Mouse (Mus musculus) lung, postnatal 0 days (tissue): Measurements from ENCODE around the gene 8030474K03Rik. TPM values are rescaled to one million over a fixed set of nuclear protein-coding genes. Genes with fewer than 3 reads are reported as not detected.

Experiments
- ATAC-seq: fragments of 200-750 bp; cut with Nextera tagmentation; 2 replicates; pipeline ENCODE4 v1.8.0; 2017; ENCODE audit warnings: moderate library complexity
- DNase-seq: peaks from one replicate; pipeline ENCODE4 v3.0.0-alpha.2; 2016; ENCODE audit warnings: low spot score
- H3K27ac ChIP-seq: fragments of 300-500 bp; sonication (generic); 2 replicates; pipeline ENCODE4 v1.5.1; 2014; ENCODE audit warnings: antibody characterized with exemption, mild to moderate bottlenecking, low read length, mixed read lengths
- H3K27me3 ChIP-seq: fragments of 300-500 bp; sonication (generic); replicated peaks from 2 replicates; pipeline ENCODE4 v1.6.1; 2014; ENCODE audit warnings: low read length, mixed read lengths; ENCODE audit not compliant: insufficient read depth
- H3K36me3 ChIP-seq: fragments of 300-500 bp; sonication (generic); 2 replicates; pipeline ENCODE4 v1.6.1; 2014; ENCODE audit warnings: low read length, mixed read lengths; ENCODE audit not compliant: insufficient read depth
- H3K4me1 ChIP-seq: fragments of 300-500 bp; sonication (generic); 2 replicates; pipeline ENCODE4 v1.6.1; 2014; ENCODE audit warnings: antibody characterized with exemption, low read depth, low read length, mixed read lengths; ENCODE audit not compliant: insufficient read depth
- H3K4me2 ChIP-seq: fragments of 300-500 bp; sonication (generic); replicated peaks from 2 replicates; pipeline ENCODE4 v1.6.1; 2014; ENCODE audit warnings: low read depth, mild to moderate bottlenecking, low read length, moderate library complexity, mixed read lengths
- H3K4me3 ChIP-seq: fragments of 300-500 bp; sonication (generic); 2 replicates; pipeline ENCODE4 v1.5.1; 2014; ENCODE audit warnings: low read depth, low read length
- H3K9ac ChIP-seq: fragments of 300-500 bp; sonication (generic); replicated peaks from 2 replicates; pipeline ENCODE4 v1.6.1; 2014; ENCODE audit warnings: low read depth, mild to moderate bottlenecking
- H3K9me3 ChIP-seq: fragments of 300-500 bp; sonication (generic); 2 replicates; pipeline ENCODE4 v1.6.1; 2016; ENCODE audit warnings: low read length, mixed read lengths
- CTCF ChIP-seq: IDR thresholded peaks from 2 replicates; pipeline ENCODE4 v1.5.1; 2016; ENCODE audit warnings: antibody characterized with exemption, mild to moderate bottlenecking
- WGBS: fragments of 180-500 bp; shearing (Covaris S2); extraction: QIAGEN DNeasy Blood & Tissue Kit; methylation state at CpG from one replicate; pipeline ENCODE4 v1.1.7; 2014; 5-methylcytosine and 5-hydroxymethylcytosine counted together
- polyA plus RNA-seq: library from polyadenylated mRNA; unstranded; fragments of >200 nt; fragmentation: Nextera tagmentation; extraction: Ambion mirVana; gene quantifications from 2 replicates; pipeline ENCODE4 v1.2.1, GENCODE M21; 2015

8030474K03Rik gene
- polyA plus RNA-seq, 1 experiment from 2014 or later, result not detected

DNA sequence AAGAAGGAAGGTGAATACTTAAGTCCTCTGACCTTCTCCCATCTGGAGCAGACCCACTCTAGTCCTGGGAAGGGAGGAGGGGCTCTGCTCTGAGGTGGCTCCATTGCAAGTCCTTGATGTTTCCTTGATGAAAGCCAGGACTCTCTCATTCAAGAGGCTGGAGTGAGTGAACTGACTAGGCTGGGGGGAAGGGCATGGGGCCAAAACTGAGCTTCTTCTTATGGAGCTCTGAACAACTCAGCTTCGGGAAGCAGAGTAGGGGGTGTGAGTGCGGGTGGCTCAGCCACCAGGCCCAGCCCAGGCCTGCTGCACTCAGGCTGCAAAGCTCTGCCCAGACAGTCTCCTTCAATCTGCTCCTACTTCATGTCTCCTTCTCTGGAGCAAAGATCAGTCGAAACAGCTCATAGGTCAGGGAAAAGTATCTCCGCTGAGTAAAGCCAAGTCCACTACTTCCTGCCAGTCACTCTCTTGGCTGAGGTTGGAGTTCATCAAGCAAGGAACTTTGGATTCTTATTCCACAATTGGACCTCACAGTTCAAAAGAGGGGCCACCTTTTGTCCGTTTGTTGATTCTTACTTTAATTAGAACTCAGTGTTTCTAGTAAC is 52.8 kb downstream of the 8030474K03Rik start:
- peaks cover 9% of the 10 kb centered on the region; the same call in 1 of the 2 replicates for H3K27me3 ChIP-seq
- WGBS, result 52% methylated on average over 5 of the region's 5 CpGs
- DNase-seq (peak; percentile 23), ATAC-seq (peak; percentile 49)
- no peak overlapping the region for H3K27ac ChIP-seq
- no peak overlapping the region for H3K9ac ChIP-seq
- H3K9me3 ChIP-seq, result no peaks in the 10 kb centered on the region
- H3K4me3 ChIP-seq, result no peak overlapping the region
- no peak for TF ChIP-seq CTCF
- no peaks in the 10 kb centered on the region for H3K4me1 ChIP-seq
- no peak overlapping the region for H3K4me2 ChIP-seq
- no peaks in the 10 kb centered on the region for H3K36me3 ChIP-seq

Other genes starting within 250 kb of the 8030474K03Rik start
- gene Ogt, start 154.6 kb upstream of the 8030474K03Rik start, polyA plus RNA-seq, result 76.6 and 88.2 TPM in 2 replicates
- 0.50 and 0.54 TPM in 2 replicates for gene Cxcr3, start 60.4 kb upstream of the 8030474K03Rik start, polyA plus RNA-seq
- gene Gm4779, start 233 bp upstream of the 8030474K03Rik start, polyA plus RNA-seq, result not detected in 2 replicates
- 3.4 and 3.6 TPM in 2 replicates for gene Nhsl2, start 54.7 kb downstream of the 8030474K03Rik start, polyA plus RNA-seq